Mouse (Mus musculus): ENCODE results near the gene Dad1.

Dad1 gene

GRCm38 (mm10) chr14:54190305-54191025 is 63.4 kb downstream of the Dad1 start:
- TF ChIP-seq GATA4 (IDR thresholded peaks at IDR 0.05; ENCODE audit: insufficient replicate concordance, low read length) = no peak

DNA sequence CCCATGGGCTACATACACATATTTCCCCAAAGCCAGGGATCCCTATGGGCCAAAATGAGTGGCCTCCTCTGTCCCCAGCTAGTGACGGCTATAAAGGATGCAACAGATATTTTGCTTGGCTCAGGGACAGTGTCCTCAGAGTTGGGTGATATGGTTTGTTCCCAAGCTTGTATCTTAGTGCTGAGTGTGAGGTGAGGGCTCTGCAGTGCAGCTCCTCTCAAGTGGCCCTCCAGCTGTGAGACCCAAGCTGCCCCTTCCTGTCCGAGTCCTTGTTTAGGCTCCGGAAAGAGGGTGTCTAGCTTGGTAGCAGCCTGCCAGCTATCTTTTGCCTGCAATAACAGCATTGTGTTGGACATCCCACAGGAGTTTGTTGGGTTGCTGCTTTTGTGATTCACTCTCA is 64.6 kb downstream of the Dad1 start:
- TF ChIP-seq GATA4 (IDR thresholded peaks at IDR 0.05; ENCODE audit: insufficient replicate concordance, low read length) = no peak

DNA sequence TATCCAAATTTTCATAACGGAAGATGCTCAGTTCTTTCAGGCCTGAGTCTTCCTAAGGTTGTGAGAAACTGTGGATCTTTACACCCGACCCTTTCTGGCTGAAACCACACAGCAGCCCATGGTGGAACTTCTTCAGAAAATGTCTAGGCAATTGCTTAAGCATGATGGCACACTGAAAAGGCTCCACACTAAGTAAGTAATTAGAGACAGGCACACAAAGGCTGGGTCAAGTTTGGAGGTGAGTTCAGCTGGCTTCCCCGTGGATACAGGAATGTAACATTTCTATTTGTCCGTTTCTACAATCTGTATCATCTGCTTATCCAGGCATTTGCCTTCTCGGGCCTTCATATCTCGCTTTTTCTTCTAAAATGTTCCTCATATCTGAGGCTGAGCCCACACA is 66.7 kb downstream of the Dad1 start:
- no peak for TF ChIP-seq GATA4 (IDR thresholded peaks at IDR 0.05; ENCODE audit: insufficient replicate concordance, low read length)
